Mouse (Mus musculus) MEL (cell line): Measurements from ENCODE around the gene St8sia2. TPM values are rescaled to one million over a fixed set of nuclear protein-coding genes. Genes with fewer than 3 reads are reported as not detected.

Source experiments
- DNase-seq: peaks from one replicate; pipeline ENCODE4 v3.0.0; 2011; ENCODE audit warnings: low read depth, low spot score
- H3K27ac ChIP-seq: 2 replicates; pipeline ENCODE4 v1.5.1; 2012; ENCODE audit warnings: low read depth, mild to moderate bottlenecking, control low read depth, low read length, moderate library complexity; ENCODE audit not compliant: control insufficient read depth
- H3K27me3 ChIP-seq, 2 experiments: fragments of 150-350 bp in 1 of 2; sonication (generic) in 1 of 2; 2 replicates each; pipeline ENCODE4 v1.6.1; 2012; ENCODE audit warnings: low read length in 2 of 2, mild to moderate bottlenecking in 2 of 2, improper control_type of control experiment in 1 of 2, moderate library complexity in 1 of 2; ENCODE audit not compliant: insufficient read depth in 2 of 2, control insufficient read depth in 1 of 2
- H3K36me3 ChIP-seq, 2 experiments: 2 replicates each; pipeline ENCODE4 v1.6.1; 2012 to 2014; ENCODE audit warnings: low read length in 2 of 2, improper control_type of control experiment in 1 of 2, inconsistent platforms in 1 of 2, mild to moderate bottlenecking in 1 of 2; ENCODE audit not compliant: insufficient read depth in 2 of 2, control insufficient read depth in 1 of 2
- H3K4me1 ChIP-seq, 2 experiments: fragments of 150-350 bp in 1 of 2; sonication (generic) in 1 of 2; 2 replicates each; pipeline ENCODE4 v1.6.1; 2012; ENCODE audit warnings: low read length in 2 of 2, improper control_type of control experiment in 1 of 2, mild to moderate bottlenecking in 1 of 2; ENCODE audit not compliant: insufficient read depth in 2 of 2, control insufficient read depth in 1 of 2
- H3K4me3 ChIP-seq, 2 experiments: fragments of 150-350 bp in 1 of 2; sonication (generic) in 1 of 2; 2 replicates each; pipeline ENCODE4 v1.5.1; 2012; ENCODE audit warnings: low read depth in 2 of 2, low read length in 2 of 2, mild to moderate bottlenecking in 2 of 2, moderate library complexity in 2 of 2, control low read depth in 1 of 2, improper control_type of control experiment in 1 of 2; ENCODE audit not compliant: control insufficient read depth in 1 of 2, insufficient read depth in 1 of 2
- H3K79me2 ChIP-seq: 2 replicates; pipeline ENCODE4 v1.6.1; 2012; ENCODE audit warnings: mild to moderate bottlenecking, low read length, moderate library complexity; ENCODE audit not compliant: control insufficient read depth, poor library complexity, insufficient read depth
- H3K9ac ChIP-seq: 2 replicates; pipeline ENCODE4 v1.6.1; 2012; ENCODE audit warnings: low read depth, mild to moderate bottlenecking, control low read depth, low read length, moderate library complexity; ENCODE audit not compliant: control insufficient read depth, poor library complexity, severe bottlenecking
- H3K9me3 ChIP-seq: fragments of 150-350 bp; sonication (generic); replicated peaks from 2 replicates; pipeline ENCODE4 v1.6.1; 2012; ENCODE audit warnings: mild to moderate bottlenecking, low read length, improper control_type of control experiment, moderate library complexity; ENCODE audit not compliant: insufficient read depth
- BHLHE40 ChIP-seq: IDR thresholded peaks from 2 replicates; pipeline ENCODE4 v1.6.1; 2012; ENCODE audit warnings: low read depth, mild to moderate bottlenecking, inconsistent platforms, low read length, improper control_type of control experiment, borderline replicate concordance
- CHD1 ChIP-seq: IDR thresholded peaks from 2 replicates; pipeline ENCODE4 v1.6.1; 2012; ENCODE audit warnings: low read depth, mild to moderate bottlenecking, inconsistent platforms, low read length, improper control_type of control experiment
- HCFC1 ChIP-seq: IDR thresholded peaks from 2 replicates; pipeline ENCODE4 v1.6.1; 2012; ENCODE audit warnings: low read depth, mild to moderate bottlenecking, inconsistent platforms, low read length, improper control_type of control experiment, moderate library complexity
- JUND ChIP-seq: IDR thresholded peaks from 2 replicates; pipeline ENCODE4 v1.6.1; 2011; ENCODE audit warnings: low read depth, mild to moderate bottlenecking, improper control_type of control experiment, low read length
- KAT2A ChIP-seq: conservative IDR thresholded peaks from 2 replicates; pipeline ENCODE4 v1.6.1; 2012; ENCODE audit warnings: low read depth, low read length, improper control_type of control experiment, inconsistent platforms
- MAX ChIP-seq: IDR thresholded peaks from 2 replicates; pipeline ENCODE4 v1.6.1; 2011; ENCODE audit warnings: low read length, improper control_type of control experiment
- POLR2AphosphoS2 ChIP-seq: IDR thresholded peaks from 2 replicates; pipeline ENCODE4 v1.6.1; 2011; ENCODE audit warnings: low read length, improper control_type of control experiment
- UBTF ChIP-seq: IDR thresholded peaks from 2 replicates; pipeline ENCODE4 v1.6.1; 2012; ENCODE audit warnings: low read depth, mild to moderate bottlenecking, inconsistent platforms, low read length, improper control_type of control experiment, moderate library complexity, borderline replicate concordance; ENCODE audit not compliant: insufficient read depth
- polyA plus RNA-seq, 2 experiments: library from polyadenylated mRNA; stranded (reverse) in 1 of 2; unstranded in 1 of 2; fragments of >175 nt in 1 of 2; fragments of >200 nt in 1 of 2; gene quantifications; 2 replicates each; pipeline versions ENCODE4 v1.2.1 to v1.2.4; 2012; ENCODE audit warnings: low replicate concordance in 2 of 2, low read depth in 1 of 2; ENCODE audit not compliant: insufficient read length in 2 of 2, insufficient read depth in 1 of 2, missing spikeins in 1 of 2
- total RNA-seq: library from RNA; depleted of rRNA; stranded (reverse); fragments of 300-350 nt; gene quantifications from 2 replicates; pipeline ENCODE4 v1.2.3, GENCODE M21; 2012

The St8sia2 gene
- total and polyA plus RNA-seq, 3 experiments, result not detected

DNA sequence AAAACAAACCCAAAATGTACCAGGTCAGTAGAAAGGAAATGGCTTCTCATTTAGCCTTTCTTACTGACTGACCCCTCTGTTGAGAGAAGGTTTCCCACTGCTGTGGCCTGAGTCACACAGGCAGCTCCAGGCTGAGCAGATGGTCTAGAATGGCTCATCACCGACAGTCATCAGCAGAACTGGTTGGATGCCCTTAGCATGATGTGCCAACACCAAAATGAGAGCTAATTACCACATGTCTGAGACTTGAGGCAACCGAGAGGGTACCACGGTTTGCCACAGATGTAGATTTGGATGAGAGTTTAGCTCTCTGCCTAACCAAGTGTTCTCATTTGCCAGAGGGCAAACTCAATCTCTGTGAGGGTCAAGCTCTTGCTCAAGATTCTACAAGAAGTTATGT is 42.3 kb upstream of the St8sia2 start:
- Histone ChIP-seq H3K27ac (no peak overlapping the region), H3K9me3 (no peaks in the 10 kb centered on the region), H3K27me3 (no peaks in the 10 kb centered on the region), H3K79me2 (no peaks in the 10 kb centered on the region), H3K9ac (no peak overlapping the region), H3K4me1 (no peaks in the 10 kb centered on the region), H3K4me3 (no peak overlapping the region), H3K36me3 (no peaks in the 10 kb centered on the region)
- DNase-seq, result no peak
- no peak for TF ChIP-seq CHD1
- no peak for TF ChIP-seq UBTF
- no peak for TF ChIP-seq MAX
- no peak for TF ChIP-seq JUND

- Histone ChIP-seq H3K36me3 (no peaks in the 10 kb centered on the region), H3K9ac (no peak overlapping the region), H3K4me1 (no peaks in the 10 kb centered on the region), H3K27ac (no peak overlapping the region), H3K4me3 (no peak overlapping the region), H3K9me3 (no peaks in the 10 kb centered on the region), H3K27me3 (no peaks in the 10 kb centered on the region), H3K79me2 (no peaks in the 10 kb centered on the region)
- no peak for DNase-seq
- no peak for TF ChIP-seq HCFC1
- TF ChIP-seq BHLHE40, result no peak
Observed at GRCm38 (mm10) chr7:74047591-74047990, 34.1 kb upstream of the St8sia2 start.

- H3K36me3 ChIP-seq, result no peaks in the 10 kb centered on the region
- TF ChIP-seq BHLHE40 (no peak), POLR2AphosphoS2 (no peak), KAT2A (no peak), JUND (no peak)
- DNase-seq, result no peak
- H3K4me1 ChIP-seq, result no peaks in the 10 kb centered on the region
- H3K27me3 ChIP-seq, result no peaks in the 10 kb centered on the region
- H3K79me2 ChIP-seq, result no peaks in the 10 kb centered on the region
- no peaks in the 10 kb centered on the region for H3K9me3 ChIP-seq
- no peak overlapping the region for H3K9ac ChIP-seq
- H3K4me3 ChIP-seq, result no peak overlapping the region
- no peak overlapping the region for H3K27ac ChIP-seq
Observed at GRCm38 (mm10) chr7:74045166-74045957, 31.9 kb upstream of the St8sia2 start.
